Mouse (Mus musculus) heart, adult 2 months (tissue): ENCODE data around the gene Atp5h.

Source experiments
- CTCF ChIP-seq: fragments of 200-600 bp; IDR thresholded peaks from 2 replicates; pipeline ENCODE4 v1.8.1; 2022; ENCODE audit warnings: antibody characterized with exemption, mild to moderate bottlenecking, moderate library complexity
- EP300 ChIP-seq: fragments of 200-500 bp; IDR thresholded peaks from 2 replicates; pipeline ENCODE4 v1.6.1; 2011; ENCODE audit warnings: low read depth, low read length, control low read depth; ENCODE audit not compliant: insufficient read depth
- POLR2A ChIP-seq: fragments of 200-500 bp; IDR thresholded peaks from 2 replicates; pipeline ENCODE4 v1.6.1; 2011; ENCODE audit warnings: mild to moderate bottlenecking, low read depth, low read length, control low read depth; ENCODE audit not compliant: insufficient read depth

- TF ChIP-seq CTCF (no peak), POLR2A (no peak), EP300 (no peak)
Measured at GRCm38 (mm10) chr11:115451781-115452241, 32.0 kb upstream of the Atp5h start.
